Mouse (Mus musculus) gastrocnemius, postnatal 36 days (tissue): ENCODE data around the gene Hdac5. TPM values are rescaled to one million over a fixed set of nuclear protein-coding genes. Genes with fewer than 3 reads are reported as not detected.
A peak's percentile ranks its signal among the peaks of the same experiment; 100 is the strongest.

ENCODE experiments used
- DNase-seq, 2 experiments: peaks; one replicate each; pipeline ENCODE4 v3.0.0; 2022
- intact Hi-C: fragments of 180-260 bp; cut with DNase I; formaldehyde crosslinking; loops from one replicate; pipeline ENCODE4 v1.15.1; 2025
- total RNA-seq, 2 experiments: library from RNA; stranded (reverse); gene quantifications; 2 replicates each; pipeline ENCODE4 v1.2.3; 2021

Hdac5 gene
- total RNA-seq, 2 experiments from 2014 or later: 62.2 to 78.7 TPM

GRCm38 (mm10) chr11:102217396-102217795 lies 12.6 kb downstream of the Hdac5 start:
- intact Hi-C loops: no loop called here
- DNase-seq: no peak

- DNase-seq: no peak
- intact Hi-C loops: no loop called here
Measured at GRCm38 (mm10) chr11:102216886-102217240, 13.1 kb downstream of the Hdac5 start.

- DNase-seq: peak; percentile 53 to 63
- intact Hi-C loops: no loop called here
Measured at GRCm38 (mm10) chr11:102216056-102216885, 13.7 kb downstream of the Hdac5 start.

DNA sequence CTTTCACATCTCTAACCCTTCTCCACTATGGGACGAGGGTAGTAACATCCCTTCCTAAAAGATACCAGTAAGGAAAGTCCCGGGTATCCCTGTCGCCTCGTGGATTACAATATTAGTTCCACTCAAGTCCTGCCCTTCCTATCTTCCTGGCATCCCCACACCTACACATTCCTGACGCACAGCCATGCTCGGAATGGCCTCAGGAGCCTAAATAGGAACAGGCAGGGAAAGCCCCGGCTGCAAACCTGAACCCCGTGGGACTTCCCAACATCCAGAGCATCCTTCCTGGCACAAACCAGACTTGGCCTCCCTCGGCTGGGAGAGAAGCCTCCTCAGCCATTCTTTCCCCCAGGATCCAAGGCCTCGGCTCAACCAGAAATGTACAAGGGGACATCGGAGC lies 14.5 kb downstream of the Hdac5 start:
- DNase-seq: no peak
- intact Hi-C loops: no loop called here

- intact Hi-C loops: no loop called here
- DNase-seq: no peak
Measured at GRCm38 (mm10) chr11:102214430-102215156, 15.4 kb downstream of the Hdac5 start.

GRCm38 (mm10) chr11:102211936-102212341 lies 18.0 kb downstream of the Hdac5 start:
- intact Hi-C loops: no loop called here
- DNase-seq: peak; percentile 48 to 66

GRCm38 (mm10) chr11:102211011-102211410 lies 19.0 kb downstream of the Hdac5 start:
- no peak for DNase-seq
- intact Hi-C loops: no loop called here

GRCm38 (mm10) chr11:102210185-102210584 lies 19.8 kb downstream of the Hdac5 start:
- intact Hi-C loops: no loop called here
- no peak for DNase-seq

DNA sequence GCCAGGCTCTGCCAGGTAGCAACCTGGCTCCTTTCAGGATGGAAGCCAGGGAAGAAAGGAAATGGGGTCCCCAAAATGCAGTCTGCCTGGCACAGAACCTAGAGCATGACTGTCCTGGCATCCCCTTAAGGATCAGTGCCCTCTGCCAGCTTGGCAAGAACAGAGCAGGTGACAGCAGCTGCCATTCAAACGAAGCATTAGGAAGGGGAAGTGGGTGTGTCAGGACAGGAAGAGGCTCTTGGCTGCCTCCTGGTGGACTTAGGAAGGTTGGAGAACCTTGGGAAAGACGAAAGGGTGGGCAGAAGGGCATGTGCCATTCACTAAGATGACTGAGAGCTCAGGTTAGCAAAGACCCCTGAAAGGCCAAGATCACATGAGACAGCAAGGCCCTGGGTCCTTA lies 20.2 kb downstream of the Hdac5 start:
- no peak for DNase-seq
- intact Hi-C loops: no loop called here

DNA sequence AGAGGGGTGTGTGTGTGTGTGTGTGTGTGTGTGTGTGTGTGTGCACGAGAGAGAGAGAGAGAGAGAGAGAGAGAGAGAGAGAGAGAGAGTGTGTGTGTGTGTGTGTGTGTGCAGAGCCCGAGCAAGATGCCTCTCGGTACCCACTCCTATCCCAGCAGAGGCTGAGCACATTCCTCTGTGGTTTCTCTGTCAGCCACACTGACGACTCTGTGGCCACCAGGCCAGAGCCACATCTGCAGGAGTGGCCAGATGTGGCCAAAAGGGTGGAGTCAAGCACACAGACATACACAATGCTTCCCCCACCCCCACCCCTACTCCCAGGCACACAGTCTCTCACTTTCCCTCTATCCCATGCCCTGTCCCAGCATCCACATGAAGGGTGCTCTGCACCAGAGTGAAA lies 21.1 kb downstream of the Hdac5 start:
- intact Hi-C loops: no loop called here
- no peak for DNase-seq

- intact Hi-C loops: no loop called here
- no peak for DNase-seq
Measured at GRCm38 (mm10) chr11:102207825-102208777, 21.9 kb downstream of the Hdac5 start.

- DNase-seq: no peak
- intact Hi-C loops: no loop called here
Measured at GRCm38 (mm10) chr11:102206481-102206880, 23.5 kb downstream of the Hdac5 start.

- peak in 1 of 2 experiments; percentile 15 for DNase-seq
- intact Hi-C loops: no loop called here
Measured at GRCm38 (mm10) chr11:102201408-102201821, 28.6 kb downstream of the Hdac5 start.

DNA sequence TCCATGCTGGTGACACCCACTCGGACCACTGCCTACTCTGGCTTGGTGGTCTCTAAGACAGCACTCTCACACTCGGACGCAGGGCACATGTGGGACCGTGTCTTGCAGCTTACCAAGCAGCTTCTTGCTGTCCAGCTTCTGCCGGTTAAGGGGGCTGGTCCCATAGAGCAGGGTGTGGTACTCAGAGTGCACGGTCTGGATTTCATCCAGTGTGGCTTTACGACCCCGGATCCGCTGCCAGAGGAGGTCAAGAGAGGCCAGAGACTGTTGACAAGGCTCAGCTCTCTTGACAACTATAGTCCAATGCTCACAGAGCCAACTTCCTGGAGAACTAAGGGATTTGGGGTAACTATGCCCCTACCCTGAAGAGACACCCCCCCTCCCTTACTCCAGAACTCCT lies 30.1 kb downstream of the Hdac5 start:
- intact Hi-C loops: no loop called here
- peak in 1 of 2 experiments; percentile 19 for DNase-seq

DNA sequence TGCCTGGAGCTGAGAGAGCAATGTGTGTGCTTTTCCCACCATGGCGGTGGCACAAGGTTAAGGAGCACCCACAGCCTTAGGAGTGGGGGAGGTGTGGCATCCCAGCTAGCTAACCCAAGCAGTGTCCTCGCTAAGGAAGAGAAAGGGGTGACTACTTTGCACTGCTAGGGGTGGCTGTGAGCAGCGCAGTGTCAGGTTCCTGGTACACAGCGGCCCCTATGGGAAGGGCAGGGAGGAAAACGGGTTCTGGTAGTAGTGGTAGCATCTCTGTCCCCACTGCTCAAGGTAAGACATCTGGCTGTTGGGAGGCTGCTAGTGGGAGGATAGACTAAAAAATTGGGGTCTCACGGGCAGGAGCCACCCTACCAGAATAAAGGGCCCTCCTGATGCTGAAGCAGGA lies 31.7 kb downstream of the Hdac5 start:
- DNase-seq: no peak
- intact Hi-C loops: no loop called here

DNA sequence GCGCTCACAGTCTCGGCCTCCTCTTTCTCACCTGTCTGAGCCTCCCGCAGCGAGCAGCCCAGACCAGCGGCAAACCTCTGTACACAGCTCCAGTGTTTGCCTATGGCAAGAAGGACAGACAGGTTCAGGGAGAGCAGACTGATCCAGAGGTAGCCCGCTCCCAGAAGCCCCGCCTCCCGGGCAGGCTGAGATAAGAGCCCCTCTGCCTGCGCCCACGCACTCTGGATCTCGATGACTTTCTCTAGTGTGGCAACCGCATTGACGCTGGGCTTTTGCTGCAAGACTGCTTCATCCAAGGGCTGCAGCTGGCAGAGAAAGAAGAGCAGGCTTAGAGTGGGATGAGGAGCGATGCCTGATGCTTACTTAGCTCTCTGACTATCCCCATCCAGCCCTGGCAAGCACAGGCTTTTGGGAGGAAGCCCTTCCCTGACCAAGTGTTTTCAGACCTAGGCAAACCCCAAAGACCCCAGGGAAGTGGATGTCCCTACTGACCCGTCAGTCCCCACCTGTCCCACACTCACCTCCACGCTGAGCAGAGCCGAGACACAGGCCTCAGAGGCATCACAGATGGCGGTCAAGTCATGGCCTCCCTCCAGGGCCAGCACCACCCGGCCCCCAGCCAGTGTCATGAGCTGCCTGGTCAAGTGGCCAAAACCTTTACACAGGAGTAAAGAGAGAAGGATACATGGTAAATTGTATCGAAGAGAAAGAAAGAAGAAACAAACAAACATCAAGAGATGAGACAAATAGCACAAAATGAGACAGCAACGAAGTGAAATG lies 33.8 kb downstream of the Hdac5 start:
- intact Hi-C loops: no loop called here
- DNase-seq: no peak

DNA sequence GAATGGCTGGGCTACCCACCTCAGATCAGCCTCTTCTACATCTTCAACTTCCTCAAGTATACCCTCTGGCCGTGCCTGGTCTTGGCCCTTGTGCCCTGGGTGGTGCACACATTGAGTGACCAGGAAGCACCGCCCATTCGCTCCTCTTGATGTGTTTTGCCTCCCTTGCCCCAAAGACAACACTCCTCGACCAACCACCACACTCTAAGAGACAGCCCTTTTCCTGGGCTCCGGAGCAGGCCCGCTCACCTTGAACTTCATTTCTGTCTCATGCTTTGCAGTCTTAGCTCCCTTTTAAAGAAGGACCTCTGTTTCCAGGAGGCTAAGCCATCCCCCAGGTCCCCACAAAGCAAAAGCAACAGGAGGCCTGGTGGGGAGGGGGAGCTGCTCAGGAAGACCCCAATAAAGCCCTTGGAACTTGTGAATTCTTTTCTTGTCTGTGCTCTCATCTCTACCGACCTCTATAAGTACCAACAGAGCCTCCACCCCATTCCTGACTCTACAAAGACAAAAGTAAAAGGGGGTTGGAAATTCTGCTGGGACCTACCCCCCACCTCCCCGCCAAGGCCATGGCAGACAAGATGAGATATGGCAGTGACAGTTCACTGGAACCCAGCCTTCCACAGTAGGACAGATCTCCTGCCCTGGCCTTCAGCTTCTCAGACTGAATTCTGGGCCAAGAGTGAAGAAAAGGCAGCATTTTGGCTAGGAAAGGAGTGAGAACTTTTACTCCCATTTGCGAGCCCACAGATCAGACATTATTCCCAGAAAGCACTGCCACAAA lies 36.1 kb downstream of the Hdac5 start:
- intact Hi-C loops: no loop called here

DNA sequence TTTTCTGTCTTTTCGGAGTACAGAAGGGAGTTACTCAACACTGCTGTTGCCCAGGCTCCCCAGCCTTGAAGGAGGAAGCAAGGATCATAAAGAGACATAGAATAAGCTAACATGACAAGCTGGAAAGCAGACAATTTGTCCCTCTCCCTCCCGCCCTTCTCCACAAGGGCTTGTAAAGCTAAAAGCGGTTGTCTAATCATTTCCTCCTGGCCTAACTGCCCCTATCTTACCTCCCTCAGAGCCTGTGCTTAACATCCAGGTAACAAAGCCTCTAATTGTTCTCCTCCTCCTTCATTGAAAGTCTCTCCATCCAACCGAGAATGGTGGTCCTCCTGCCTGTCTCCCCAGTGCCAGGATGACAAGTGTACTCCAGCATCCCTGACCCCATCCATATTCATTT lies 39.1 kb downstream of the Hdac5 start:
- intact Hi-C loops: no loop called here
- DNase-seq: no peak

More for the DNA sequence above, 36.1 kb downstream of the Hdac5 start:
- DNase-seq: no peak
